Comparison of ENCODE assay signal across 8 mouse cellular contexts in genomic region chr5:112325546-112326445, GRCm38 (mm10). TPM values are rescaled to one million over a fixed set of nuclear protein-coding genes. Genes with fewer than 3 reads are reported as not detected.
A peak's percentile ranks its signal among the peaks of the same experiment; 100 is the strongest.
DNase-seq lines count a peak whose midpoint lies in the region; ATAC-seq lines count a peak whose summit lies in the region.

Gene Tfip11 (plus strand): TSS chr5:112326358.

- DNase-seq in c-Kit-negative CD71-positive TER-119-positive erythroid progenitor cells, embryonic 14.5 days (ENCODE audit: low read depth, low spot score), result peak; percentile 83
- DNase-seq in fibroblast of lung, adult 2 months (ENCODE audit: low read depth), result peak; percentile 80
- DNase-seq in kidney, postnatal 14 days, result peak; percentile 97
- peak; percentile 89 for DNase-seq in liver, embryonic 13.5 days
- DNase-seq in neural tube, embryonic 10.5 days (ENCODE audit: extremely low spot score, low spot score), result peak; percentile 99

- peak; percentile 69 for ATAC-seq in CD4-positive, CD25-positive, alpha-beta regulatory T cell, adult 4 months
- peak; percentile 74 for ATAC-seq in heart, embryonic 14.5 days (ENCODE audit: insufficient number of reproducible peaks, insufficient read depth, low FRiP score, low read depth)
- peak; percentile 69 for ATAC-seq in liver, embryonic 13.5 days (ENCODE audit: low read depth)
- ATAC-seq in stomach, embryonic 16.5 days (ENCODE audit: insufficient read depth, low FRiP score), result peak; percentile 88

- H3K4me3 ChIP-seq in heart, embryonic 14.5 days (ENCODE audit: control insufficient read depth in 1 of 2, insufficient read depth in 1 of 2, low read depth in 1 of 2, low read length in 2 of 2), result peak within 1 kb of the TSS; percentile 86 to 99
- peak within 1 kb of the TSS; percentile 99 for H3K4me3 ChIP-seq in liver, embryonic 13.5 days (replicated peaks)
- peak within 1 kb of the TSS; percentile 90 for H3K4me3 ChIP-seq in stomach, embryonic 16.5 days (replicated peaks; ENCODE audit: low read length)

- no peaks in the 10 kb centered on the region for H3K9me3 ChIP-seq in heart, embryonic 14.5 days (ENCODE audit: control insufficient read depth, low read length)
- H3K9me3 ChIP-seq in liver, embryonic 13.5 days (replicated peaks), result no peaks in the 10 kb centered on the region
- H3K9me3 ChIP-seq in stomach, embryonic 16.5 days (replicated peaks; ENCODE audit: control insufficient read depth, low read length), result no peaks in the 10 kb centered on the region

- H3K4me2 ChIP-seq in heart, embryonic 14.5 days (ENCODE audit: low read length), result peak within 1 kb of the TSS; percentile 82
- H3K4me2 ChIP-seq in liver, embryonic 13.5 days, result peak within 1 kb of the TSS; percentile 81
- H3K4me2 ChIP-seq in stomach, embryonic 16.5 days (ENCODE audit: low read depth, low read length), result peak within 1 kb of the TSS; percentile 80

- H3K9ac ChIP-seq in heart, embryonic 14.5 days (ENCODE audit: low read length), result peak within 1 kb of the TSS; percentile 85
- H3K9ac ChIP-seq in liver, embryonic 13.5 days, result peak within 1 kb of the TSS; percentile 87
- peak within 1 kb of the TSS; percentile 80 for H3K9ac ChIP-seq in stomach, embryonic 16.5 days (ENCODE audit: low read length)

- WGBS in heart, embryonic 14.5 days, result 7% methylated on average over 48 of the region's 48 CpGs
- 5% methylated on average over 48 of the region's 48 CpGs for WGBS in liver, embryonic 13.5 days (ENCODE audit: insufficient replicate concordance)
- WGBS in stomach, embryonic 16.5 days, result 7% methylated on average over 48 of the region's 48 CpGs

- no peaks in the 10 kb centered on the region for H3K27me3 ChIP-seq in heart, embryonic 14.5 days (ENCODE audit: control insufficient read depth, insufficient read depth, low read length)
- no peaks in the 10 kb centered on the region for H3K27me3 ChIP-seq in liver, embryonic 13.5 days
- H3K27me3 ChIP-seq in stomach, embryonic 16.5 days (ENCODE audit: control insufficient read depth, insufficient read depth, low read length), result no peaks in the 10 kb centered on the region

- H3K27ac ChIP-seq in heart, embryonic 14.5 days (replicated peaks in 1 of 2; ENCODE audit: control insufficient read depth in 1 of 2, insufficient read depth in 1 of 2, low read depth in 2 of 2, low read length in 2 of 2), result peak within 1 kb of the TSS; percentile 78 to 91
- peak within 1 kb of the TSS; percentile 83 for H3K27ac ChIP-seq in liver, embryonic 13.5 days
- H3K27ac ChIP-seq in stomach, embryonic 16.5 days (ENCODE audit: low read length), result peak within 1 kb of the TSS; percentile 86

- peaks cover 32% of the 10 kb centered on the region for H3K36me3 ChIP-seq in heart, embryonic 14.5 days (ENCODE audit: control insufficient read depth, insufficient read depth, low read length)
- peaks cover 34% of the 10 kb centered on the region for H3K36me3 ChIP-seq in liver, embryonic 13.5 days
- H3K36me3 ChIP-seq in stomach, embryonic 16.5 days (ENCODE audit: control insufficient read depth, insufficient read depth, low read length), result peaks cover 15% of the 10 kb centered on the region

- peaks cover 6 to 13% of the 10 kb centered on the region in 2 experiments; a peak in 3 of 4 replicates for H3K4me1 ChIP-seq in heart, embryonic 14.5 days (ENCODE audit: control insufficient read depth in 2 of 2, insufficient read depth in 2 of 2, low read length in 2 of 2)
- H3K4me1 ChIP-seq in liver, embryonic 13.5 days (replicated peaks), result peaks cover 39% of the 10 kb centered on the region
- H3K4me1 ChIP-seq in stomach, embryonic 16.5 days (ENCODE audit: control insufficient read depth, insufficient read depth, low read length), result peaks cover 11% of the 10 kb centered on the region

RNA-seq across cellular contexts. Expression of gene Tfip11, which starts in this region (rescaled TPM):
- 10 to 100 TPM; 17.0 to 37.0 TPM for polyA plus RNA-seq in CD4-positive, CD25-positive, alpha-beta regulatory T cell, adult 4 months (2017; shearing (Covaris generic))
- polyA plus RNA-seq in heart, embryonic 14.5 days (2014; fragmentation: Nextera tagmentation; extraction: Ambion mirVana), result 12.6 and 13.4 TPM in 2 replicates
- 14.1 and 15.7 TPM in 2 replicates for polyA plus RNA-seq in liver, embryonic 13.5 days (2015; fragmentation: Nextera tagmentation; extraction: Ambion mirVana)
- 27.6 and 28.0 TPM in 2 replicates for polyA plus RNA-seq in stomach, embryonic 16.5 days (2015; fragmentation: Nextera tagmentation; extraction: Ambion mirVana)

Comparison
In these comparisons a context has a peak if more than half of its experiments do, and no peak if none do; other contexts are left out.
1. Peak in every context shown above with its lines: DNase-seq, ATAC-seq, H3K4me3 ChIP-seq and H3K27ac ChIP-seq.